Mouse (Mus musculus) cerebellum, adult (tissue): Measurements from ENCODE around the gene Nudcd3.

Source experiments
- ATAC-seq: cut with Nextera tagmentation; 2 replicates; pipeline ENCODE4 v1.9.2; 2017; ENCODE audit warnings: mild to moderate bottlenecking, moderate library complexity, mixed read lengths; ENCODE audit not compliant: insufficient number of reproducible peaks, low FRiP score, low TSS enrichment

Nudcd3 gene

DNA sequence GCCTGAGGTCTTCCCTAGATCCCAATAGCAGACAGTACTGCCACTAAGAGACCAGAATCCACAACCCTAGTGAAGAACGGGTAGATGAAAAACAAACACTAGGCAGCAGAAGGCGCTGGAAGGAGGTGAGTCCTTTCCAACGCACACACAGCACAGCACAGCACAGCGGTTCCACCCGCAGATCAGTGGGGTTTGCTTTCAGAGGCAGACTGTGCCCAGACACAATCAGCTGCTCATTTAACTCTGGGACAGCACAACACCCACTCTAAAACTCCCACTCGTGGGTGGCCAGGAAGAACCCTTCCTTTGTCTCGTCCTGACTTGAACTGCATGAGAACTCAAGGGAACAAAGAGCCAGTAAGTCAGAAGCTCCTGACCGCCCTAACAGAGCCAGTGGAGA, 21.0 kb downstream of the Nudcd3 start:
- ATAC-seq = no peak

DNA sequence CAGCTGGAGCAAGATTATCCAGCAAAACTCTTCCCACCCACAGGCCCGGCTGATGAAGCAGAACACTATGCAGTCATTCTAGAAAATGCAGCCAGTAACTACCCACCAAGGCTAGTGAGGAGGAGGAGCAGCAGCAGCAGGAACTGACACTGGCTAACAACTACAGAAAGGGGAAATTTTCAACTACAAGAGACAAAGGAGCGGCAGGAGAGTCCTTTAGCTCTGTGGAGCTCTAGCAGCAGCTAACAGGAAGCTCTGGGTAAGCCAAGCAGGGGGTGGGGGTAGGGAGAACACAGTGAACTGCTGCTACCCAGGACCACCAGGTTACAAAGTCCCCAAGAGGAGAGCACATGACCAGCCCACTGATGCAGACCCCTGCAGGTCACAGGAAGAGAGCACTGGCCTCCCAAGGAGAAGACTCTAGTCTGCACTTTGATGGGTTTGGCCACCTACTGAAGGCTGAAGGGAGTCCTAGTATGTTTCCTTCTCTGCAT, 21.5 kb downstream of the Nudcd3 start:
- no peak for ATAC-seq

- no peak for ATAC-seq
Measured at GRCm38 (mm10) chr11:6177781-6178420, 22.3 kb downstream of the Nudcd3 start.

GRCm38 (mm10) chr11:6175506-6175905, 24.7 kb downstream of the Nudcd3 start:
- no peak for ATAC-seq

DNA sequence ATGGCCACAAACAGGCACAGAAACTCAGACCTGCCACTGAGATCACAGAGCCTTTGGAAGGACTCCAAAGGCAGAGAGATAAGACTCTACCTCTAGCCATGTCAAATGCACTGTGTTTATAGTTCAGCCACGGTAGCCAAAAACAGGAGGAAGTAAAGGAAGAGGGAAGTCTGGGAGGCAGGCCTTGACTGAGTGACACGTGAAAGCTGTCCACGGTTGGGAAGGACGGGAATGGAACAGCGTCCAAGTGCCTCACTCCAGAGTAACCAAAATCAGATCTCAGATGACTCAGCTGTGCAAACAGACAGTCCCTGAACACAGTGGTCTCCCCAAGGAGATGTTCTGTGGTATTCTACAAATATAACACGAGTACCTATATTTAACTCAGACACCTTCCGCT, 25.5 kb downstream of the Nudcd3 start:
- ATAC-seq = no peak

DNA sequence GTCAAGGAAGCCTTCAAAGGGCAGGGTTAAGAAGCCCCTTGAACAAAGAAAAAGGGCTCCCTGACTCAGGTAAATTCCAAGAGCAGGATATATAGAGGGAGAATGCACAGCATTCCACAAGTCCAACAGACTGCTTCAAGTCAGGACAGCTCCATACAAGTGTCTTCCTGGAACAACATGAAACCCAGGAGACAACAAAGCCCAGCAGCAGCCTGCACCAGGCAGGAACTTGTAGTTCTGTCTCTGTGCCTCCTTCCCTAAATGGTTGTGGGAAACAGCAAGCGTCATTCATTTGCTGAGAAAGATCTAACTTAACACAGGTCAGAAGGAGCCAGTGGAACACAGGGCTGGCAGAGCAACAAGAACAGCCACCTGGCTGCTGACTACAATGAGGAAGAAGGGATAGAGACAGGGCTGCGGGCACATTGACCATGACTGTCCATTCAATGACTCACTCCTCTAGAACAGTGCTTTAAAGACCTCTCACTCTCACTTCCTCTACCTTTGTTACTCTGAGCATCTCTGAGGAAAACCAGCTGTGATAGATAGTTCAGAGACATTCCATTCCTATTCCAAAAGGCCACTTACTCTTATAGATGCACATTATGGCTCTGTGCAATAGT, 31.1 kb downstream of the Nudcd3 start:
- ATAC-seq = no peak; the same call in 1 of the 2 replicates

GRCm38 (mm10) chr11:6166351-6166750, 33.9 kb downstream of the Nudcd3 start:
- no peak for ATAC-seq

DNA sequence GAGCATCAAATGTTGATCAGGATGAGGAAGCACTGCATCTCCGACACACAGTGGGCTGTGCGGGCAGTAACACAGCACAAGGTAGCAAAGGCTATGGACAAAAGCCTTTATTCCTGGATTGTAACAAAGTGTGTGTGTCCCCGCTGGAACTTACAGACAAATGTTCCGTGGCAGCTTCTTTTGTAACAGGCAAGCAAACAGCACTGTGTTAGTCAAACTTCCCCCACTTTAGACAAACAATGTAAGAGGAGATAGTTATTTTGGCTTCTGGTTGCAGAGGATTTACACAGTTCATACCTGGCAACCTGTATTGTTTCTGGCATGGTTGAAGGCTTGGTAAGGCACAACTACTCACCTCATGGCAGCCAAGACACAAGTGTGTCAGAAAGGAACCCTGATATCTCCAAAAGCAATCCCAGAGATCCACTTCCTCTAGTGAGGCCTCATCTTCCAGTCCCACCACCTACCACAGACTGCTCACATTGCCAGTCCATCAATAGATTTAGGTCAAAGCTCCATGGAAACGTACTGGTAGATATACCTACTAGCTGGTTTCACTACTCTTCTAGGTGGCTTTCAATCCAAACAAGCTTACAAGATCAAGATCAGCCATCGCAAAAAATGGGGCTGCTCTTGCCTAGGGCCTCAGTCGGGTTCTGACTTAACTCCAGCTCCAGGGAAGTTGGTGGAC, 34.7 kb downstream of the Nudcd3 start:
- ATAC-seq = no peak

DNA sequence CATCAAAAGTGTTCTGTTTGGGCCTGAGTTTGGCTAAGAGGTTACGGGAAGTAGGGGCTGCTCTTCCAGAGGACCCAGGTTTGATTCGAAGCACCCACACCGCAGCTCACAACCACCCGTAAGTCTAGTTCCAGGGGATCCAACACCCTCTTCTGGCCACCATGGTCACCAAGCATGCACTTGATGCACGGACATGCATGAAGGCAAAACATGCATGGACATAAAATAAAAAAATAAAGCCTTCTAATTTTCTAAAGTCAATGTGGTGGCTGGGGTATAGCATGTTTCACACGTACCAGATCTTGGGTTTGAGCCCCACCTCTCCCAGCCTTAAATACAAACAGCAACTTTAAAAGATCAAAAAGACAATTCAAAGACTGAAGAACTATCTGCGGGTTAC, 35.4 kb downstream of the Nudcd3 start:
- no peak for ATAC-seq

- ATAC-seq = no peak
Measured at GRCm38 (mm10) chr11:6163706-6164105, 36.5 kb downstream of the Nudcd3 start.

DNA sequence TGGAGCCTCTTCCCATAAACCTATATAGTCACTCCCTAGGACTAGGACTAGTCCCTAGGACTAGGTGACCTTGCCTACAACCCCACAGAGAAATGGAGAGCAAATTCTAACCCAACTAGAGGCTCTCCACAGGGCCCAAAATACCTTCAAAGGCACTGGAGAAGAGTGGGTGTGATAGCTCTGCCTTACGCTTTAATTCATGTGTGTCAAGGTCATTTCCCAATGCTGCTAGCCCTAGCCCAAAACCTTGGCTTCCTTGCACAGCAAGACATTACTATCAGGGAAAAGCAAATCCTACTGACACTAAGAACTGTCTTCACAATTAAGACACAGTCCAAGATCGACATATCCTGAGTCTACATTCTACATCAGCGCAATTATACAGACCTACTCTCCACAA, 37.2 kb downstream of the Nudcd3 start:
- no peak for ATAC-seq

DNA sequence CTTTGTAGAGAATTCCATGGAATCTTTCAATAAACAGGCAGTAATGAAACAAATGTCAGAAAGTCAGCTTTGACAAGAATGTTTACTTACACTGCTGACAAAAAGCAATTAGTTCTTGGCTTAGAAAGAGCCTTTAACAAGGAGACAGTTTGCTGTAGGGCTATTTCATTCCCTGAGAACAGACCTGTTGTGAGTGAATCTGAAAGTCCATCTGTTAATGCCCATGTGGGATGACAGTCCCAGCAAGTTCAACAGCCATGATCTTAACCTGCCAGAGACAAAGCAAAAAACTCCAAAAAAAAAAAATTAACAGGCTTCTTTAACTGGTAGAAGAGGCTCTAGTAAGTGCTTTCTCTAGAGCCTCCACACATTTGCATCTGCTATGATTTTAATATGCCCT, 38.7 kb downstream of the Nudcd3 start:
- 0 out of 2 replicates have a peak, but pooled peaks have one; percentile 58 for ATAC-seq

DNA sequence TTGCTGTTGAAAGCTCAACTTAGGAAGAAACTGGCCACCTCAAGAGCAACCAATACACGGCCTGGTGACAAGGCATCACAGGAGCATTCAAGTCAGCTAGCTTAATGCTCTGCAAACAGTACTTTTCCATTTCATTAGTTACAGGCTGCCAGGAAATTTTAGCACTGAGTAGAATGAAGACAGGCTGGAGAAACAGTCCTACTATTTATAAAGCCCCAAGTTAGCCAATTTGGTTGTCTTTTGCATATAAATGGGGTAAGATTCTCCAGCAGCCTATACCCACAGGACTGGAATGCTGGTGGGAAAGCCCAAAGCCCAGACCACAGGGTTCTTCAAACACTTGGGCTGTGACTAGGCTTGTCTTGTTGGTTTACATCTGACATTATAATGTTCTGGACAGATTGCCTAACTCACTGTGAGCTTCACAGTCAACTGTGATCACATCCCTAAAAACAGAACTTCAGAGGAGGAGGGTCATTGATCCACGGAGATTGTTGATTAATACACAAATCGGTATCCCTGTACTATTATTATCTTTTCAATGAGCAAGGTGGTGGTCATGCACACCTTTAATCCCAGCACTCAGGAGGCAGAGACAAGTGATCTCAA, 39.4 kb downstream of the Nudcd3 start:
- ATAC-seq = no peak

DNA sequence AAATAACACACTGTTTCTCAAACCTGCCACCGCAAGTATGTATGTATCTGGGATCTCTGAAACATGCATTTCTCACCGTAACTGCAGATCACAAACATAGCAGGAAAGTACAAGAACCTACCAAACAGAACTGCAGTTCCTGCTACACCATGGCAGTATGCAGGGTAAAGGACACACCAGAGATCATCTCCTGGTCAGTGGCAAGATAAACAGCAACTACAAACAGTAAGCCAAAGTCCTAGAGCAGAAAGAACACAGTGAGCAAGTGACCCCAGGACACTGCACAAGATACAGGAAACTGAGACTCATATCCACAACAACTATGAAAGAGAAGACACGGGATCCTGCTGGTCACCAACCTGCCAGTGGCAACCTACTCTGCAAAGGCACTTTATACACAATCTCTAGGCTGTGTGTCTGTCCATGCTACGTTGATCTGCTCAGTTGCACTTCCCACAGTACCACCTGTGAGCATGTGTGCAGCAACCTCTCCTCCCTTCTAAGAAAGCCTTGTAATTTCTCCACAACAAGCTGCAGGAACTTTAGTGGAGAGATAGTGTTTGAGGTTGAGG, 40.4 kb downstream of the Nudcd3 start:
- ATAC-seq = no peak

DNA sequence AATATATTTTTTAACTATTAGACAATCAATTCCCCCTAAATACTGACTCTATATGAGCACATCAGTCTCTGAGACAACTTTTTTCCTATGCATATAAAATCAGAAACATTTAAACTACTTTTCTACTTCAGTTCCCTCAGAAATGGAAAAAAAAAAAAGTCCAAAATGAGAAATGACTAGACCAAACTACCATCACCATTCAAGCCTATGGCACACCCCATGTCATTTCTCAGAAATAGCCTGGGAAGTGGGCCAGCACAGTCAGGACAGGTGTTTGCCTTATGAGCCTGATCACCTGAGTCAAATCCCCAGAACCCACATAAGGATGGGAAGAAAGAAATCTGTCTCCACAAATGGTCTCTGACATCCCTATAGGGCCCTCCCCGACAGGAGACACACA, 41.7 kb downstream of the Nudcd3 start:
- ATAC-seq = no peak

- ATAC-seq = peak; percentile 83
Measured at GRCm38 (mm10) chr11:6157119-6157518, 43.1 kb downstream of the Nudcd3 start.

GRCm38 (mm10) chr11:6156651-6157050, 43.6 kb downstream of the Nudcd3 start:
- no peak for ATAC-seq

DNA sequence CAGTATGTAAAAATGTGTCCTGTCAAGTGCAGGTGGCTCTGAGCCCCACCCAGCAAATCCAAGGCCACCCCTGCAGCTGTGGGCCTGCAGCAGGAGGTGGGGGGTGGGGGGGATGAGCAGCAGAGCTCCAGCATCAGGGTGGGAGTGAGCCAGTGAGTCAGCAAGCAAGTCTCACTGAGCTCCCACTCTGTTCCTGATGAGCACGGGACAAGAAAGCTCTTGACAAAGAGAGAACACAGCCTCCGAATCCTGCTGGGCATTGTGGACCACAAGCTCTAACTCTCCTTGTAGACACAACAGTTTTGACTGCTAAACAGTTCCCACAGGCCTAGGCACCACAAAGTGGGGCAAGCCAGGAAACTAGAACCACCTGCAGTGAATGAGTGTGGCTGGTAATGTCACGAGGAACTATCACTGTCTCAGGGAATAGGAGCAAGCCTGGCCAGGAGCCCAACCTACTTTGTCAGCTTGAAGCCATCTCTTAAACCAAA, 46.0 kb downstream of the Nudcd3 start:
- ATAC-seq = no peak

GRCm38 (mm10) chr11:6152864-6153263, 47.4 kb downstream of the Nudcd3 start:
- no peak for ATAC-seq

- no peak for ATAC-seq
Measured at GRCm38 (mm10) chr11:6138233-6138950, 61.8 kb downstream of the Nudcd3 start.
